Mouse (Mus musculus) hindbrain, embryonic 11.5 days (tissue): Measurements from ENCODE around the gene Pex10. TPM values are rescaled to one million over a fixed set of nuclear protein-coding genes. Genes with fewer than 3 reads are reported as not detected.

Source experiments
- ATAC-seq: fragments of 200-750 bp; cut with Nextera tagmentation; 2 replicates; pipeline ENCODE4 v1.8.0; 2017; ENCODE audit warnings: mild to moderate bottlenecking, moderate TSS enrichment, moderate library complexity; ENCODE audit not compliant: low FRiP score
- DNase-seq: peaks from one replicate; pipeline ENCODE4 v3.0.0-alpha.2; 2015; ENCODE audit warnings: low spot score
- H3K27ac ChIP-seq: fragments of 300-500 bp; sonication (generic); 2 replicates; pipeline ENCODE4 v1.5.1; 2014; ENCODE audit warnings: mild to moderate bottlenecking, low read depth, low read length
- H3K27me3 ChIP-seq: fragments of 300-500 bp; sonication (generic); 2 replicates; pipeline ENCODE4 v1.6.1; 2014; ENCODE audit warnings: mild to moderate bottlenecking, low read length, moderate library complexity, mixed read lengths; ENCODE audit not compliant: control insufficient read depth, insufficient read depth
- H3K36me3 ChIP-seq: fragments of 300-500 bp; sonication (generic); 2 replicates; pipeline ENCODE4 v1.6.1; 2014; ENCODE audit warnings: mild to moderate bottlenecking, low read length, moderate library complexity, mixed read lengths; ENCODE audit not compliant: control insufficient read depth, insufficient read depth
- H3K4me1 ChIP-seq: fragments of 300-500 bp; sonication (generic); replicated peaks from 2 replicates; pipeline ENCODE4 v1.6.1; 2014; ENCODE audit warnings: low read length, mixed read lengths; ENCODE audit not compliant: control insufficient read depth, insufficient read depth
- H3K4me2 ChIP-seq: fragments of 300-500 bp; sonication (generic); replicated peaks from 2 replicates; pipeline ENCODE4 v1.6.1; 2014; ENCODE audit warnings: mild to moderate bottlenecking, low read depth, low read length
- H3K4me3 ChIP-seq: fragments of 300-500 bp; sonication (generic); 2 replicates; pipeline ENCODE4 v1.5.1; 2014; ENCODE audit warnings: low read depth, low read length
- H3K9ac ChIP-seq: fragments of 300-500 bp; sonication (generic); 2 replicates; pipeline ENCODE4 v1.6.1; 2014; ENCODE audit warnings: low read depth, low read length
- H3K9me3 ChIP-seq: fragments of 300-500 bp; sonication (generic); 2 replicates; pipeline ENCODE4 v1.6.1; 2016; ENCODE audit warnings: low read length; ENCODE audit not compliant: control insufficient read depth
- WGBS: fragments of 180-500 bp; shearing (Covaris S2); extraction: QIAGEN DNeasy Blood & Tissue Kit; methylation state at CpG from one replicate; pipeline ENCODE4 v1.1.7; 2014; 5-methylcytosine and 5-hydroxymethylcytosine counted together
- polyA plus RNA-seq: library from polyadenylated mRNA; unstranded; fragments of >200 nt; fragmentation: Nextera tagmentation; extraction: Ambion mirVana; gene quantifications from 2 replicates; pipeline ENCODE4 v1.2.1, GENCODE M21; 2014

Pex10 gene
- polyA plus RNA-seq, 1 experiment from 2014 or later, result 5.6 TPM

GRCm38 (mm10) chr4:155046636-155047035 is 20.2 kb upstream of the Pex10 start:
- H3K27me3 ChIP-seq, result peaks cover 30% of the 10 kb centered on the region

GRCm38 (mm10) chr4:155050116-155050515 is 16.7 kb upstream of the Pex10 start:
- Histone ChIP-seq H3K27ac (no peak overlapping the region), H3K4me1 (no peaks in the 10 kb centered on the region), H3K36me3 (no peaks in the 10 kb centered on the region), H3K4me3 (no peak overlapping the region), H3K9me3 (no peaks in the 10 kb centered on the region), H3K4me2 (no peak overlapping the region), H3K9ac (no peak overlapping the region), H3K27me3 (no peaks in the 10 kb centered on the region)
- DNase-seq (no peak), ATAC-seq (no peak)
- WGBS, result 86% methylated on average over 7 of the region's 7 CpGs

More at GRCm38 (mm10) chr4:155046636-155047035, 20.2 kb upstream of the Pex10 start:
- no peak overlapping the region for H3K9ac ChIP-seq
- DNase-seq (no peak), ATAC-seq (no peak)
- no peak overlapping the region for H3K4me2 ChIP-seq
- no peaks in the 10 kb centered on the region for H3K9me3 ChIP-seq
- 88% methylated on average over 14 of the region's 14 CpGs for WGBS
- H3K4me3 ChIP-seq, result no peak overlapping the region
- peaks cover 9% of the 10 kb centered on the region for H3K4me1 ChIP-seq
- H3K36me3 ChIP-seq, result no peaks in the 10 kb centered on the region
- no peak overlapping the region for H3K27ac ChIP-seq

GRCm38 (mm10) chr4:155056724-155057123 is 10.1 kb upstream of the Pex10 start, which contains the start of gene Plch2:
Gene Plch2 (minus strand): TSS chr4:155056784.
- H3K9ac ChIP-seq, result 0 out of 2 replicates have a peak within 1 kb of the TSS, but pooled peaks have one; percentile 15
- 69% methylated on average over 10 of the region's 10 CpGs for WGBS
- DNase-seq, result no peak

GRCm38 (mm10) chr4:155058325-155058724 is 8.5 kb upstream of the Pex10 start:
- WGBS, result 44% methylated on average over 10 of the region's 10 CpGs
- Histone ChIP-seq H3K4me2 (no peak overlapping the region), H3K4me1 (0 out of 2 replicates have a peak, but pooled peaks cover 3% of the 10 kb centered on the region), H3K36me3 (no peaks in the 10 kb centered on the region), H3K9me3 (no peaks in the 10 kb centered on the region), H3K4me3 (no peak overlapping the region), H3K27me3 (no peaks in the 10 kb centered on the region), H3K9ac (no peak overlapping the region), H3K27ac (no peak overlapping the region)
- no peak for DNase-seq
- ATAC-seq, result no peak

More at GRCm38 (mm10) chr4:155056724-155057123, 10.1 kb upstream of the Pex10 start, which contains the start of gene Plch2:
- no peak for ATAC-seq
- no peak within 1 kb of the TSS for H3K27ac ChIP-seq
- 0 out of 2 replicates have a peak, but pooled peaks cover 3% of the 10 kb centered on the region for H3K4me1 ChIP-seq
- no peak within 1 kb of the TSS for H3K4me2 ChIP-seq
- H3K4me3 ChIP-seq, result no peak within 1 kb of the TSS
- H3K9me3 ChIP-seq, result no peaks in the 10 kb centered on the region
- no peaks in the 10 kb centered on the region for H3K36me3 ChIP-seq
- no peaks in the 10 kb centered on the region for H3K27me3 ChIP-seq

DNA sequence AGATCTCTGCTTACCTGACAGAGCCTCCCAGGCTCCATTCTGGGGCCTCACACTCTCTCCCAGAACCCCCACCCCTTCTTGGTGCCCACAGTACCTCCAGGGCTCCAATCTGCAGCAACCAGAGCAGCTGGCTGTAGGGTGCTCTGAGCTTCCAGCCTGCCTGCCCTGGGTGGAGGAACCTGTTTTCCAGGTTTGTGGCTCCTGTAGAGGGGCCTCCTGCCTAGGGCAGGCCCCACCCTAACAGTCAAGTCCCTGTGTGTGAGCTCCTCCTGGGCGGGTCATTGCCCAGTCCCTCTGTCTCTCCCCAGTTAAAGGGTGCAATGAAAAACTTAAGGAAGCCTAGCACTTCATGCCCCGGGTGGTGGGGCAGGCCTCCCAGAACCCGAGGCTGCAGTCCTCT is 2.9 kb upstream of the Pex10 start:
- no peak overlapping the region for H3K27ac ChIP-seq
- ATAC-seq (no peak), DNase-seq (no peak)
- no peaks in the 10 kb centered on the region for H3K9me3 ChIP-seq
- H3K4me1 ChIP-seq, result no peaks in the 10 kb centered on the region; the same call in 1 of the 2 replicates
- WGBS, result 36% methylated on average over 3 of the region's 3 CpGs
- H3K4me2 ChIP-seq, result no peak overlapping the region
- peak overlapping the region; percentile 32; the same call in 1 of the 2 replicates for H3K9ac ChIP-seq
- no peaks in the 10 kb centered on the region for H3K27me3 ChIP-seq
- no peak overlapping the region for H3K4me3 ChIP-seq
- H3K36me3 ChIP-seq, result no peaks in the 10 kb centered on the region; the same call in 1 of the 2 replicates

- Histone ChIP-seq H3K4me1 (no peaks in the 10 kb centered on the region; the same call in 1 of the 2 replicates), H3K4me2 (no peak overlapping the region), H3K27me3 (no peaks in the 10 kb centered on the region), H3K36me3 (no peaks in the 10 kb centered on the region; the same call in 1 of the 2 replicates), H3K27ac (no peak overlapping the region), H3K9ac (no peak overlapping the region), H3K4me3 (no peak overlapping the region), H3K9me3 (no peaks in the 10 kb centered on the region)
- DNase-seq (no peak), ATAC-seq (no peak)
- WGBS, result 70% methylated on average over 2 of the region's 2 CpGs
Observed at GRCm38 (mm10) chr4:155064474-155064873, 2.3 kb upstream of the Pex10 start.

GRCm38 (mm10) chr4:155065970-155066833 is 614 bp upstream of the Pex10 start:
- Histone ChIP-seq H3K9me3 (no peaks in the 10 kb centered on the region), H3K4me2 (peak overlapping the region; percentile 61), H3K4me3 (peak overlapping the region; percentile 59), H3K9ac (no peak overlapping the region), H3K27ac (peak overlapping the region; percentile 25; the same call in 1 of the 2 replicates), H3K4me1 (no peaks in the 10 kb centered on the region; the same call in 1 of the 2 replicates), H3K27me3 (no peaks in the 10 kb centered on the region), H3K36me3 (peaks cover 10% of the 10 kb centered on the region)
- peak; percentile 97 for DNase-seq
- peak; percentile 73 for ATAC-seq
- 3% methylated on average over 15 of the region's 15 CpGs for WGBS

DNA sequence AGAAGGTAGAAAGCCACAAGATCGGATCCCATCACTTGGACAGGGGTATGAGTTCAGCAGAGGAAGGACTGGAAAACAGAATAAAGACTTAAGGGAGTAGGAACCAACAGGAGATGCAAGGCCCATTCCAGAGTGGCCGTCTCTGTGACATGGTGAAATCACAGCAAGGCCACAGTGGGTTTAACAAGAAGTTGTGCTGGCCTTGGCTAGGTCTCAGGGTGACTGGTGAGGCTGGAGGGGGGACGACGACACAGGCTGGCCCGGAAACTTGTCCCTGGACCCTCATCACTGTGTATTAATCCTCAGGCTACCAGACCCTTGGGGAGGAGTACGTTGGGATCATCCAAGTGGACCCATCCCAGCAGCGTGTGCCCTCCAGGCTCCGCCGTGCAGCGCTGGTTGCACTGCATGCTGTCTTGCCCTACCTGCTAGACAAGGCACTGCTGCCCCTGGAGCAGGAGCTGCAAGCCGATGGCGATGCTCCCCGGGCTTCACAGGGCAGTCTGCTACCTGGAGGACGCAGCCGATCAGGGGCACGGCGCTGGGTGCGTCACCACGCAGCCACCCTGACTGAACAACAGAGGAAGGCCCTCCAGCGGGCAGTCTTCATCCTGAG is 1.6 kb downstream of the Pex10 start:
- H3K4me2 ChIP-seq, result 0 out of 2 replicates have a peak overlapping the region, but pooled peaks have one; percentile 21
- 91% methylated on average over 20 of the region's 20 CpGs for WGBS
- H3K27me3 ChIP-seq, result no peaks in the 10 kb centered on the region
- ATAC-seq (no peak), DNase-seq (no peak)
- H3K4me1 ChIP-seq, result no peaks in the 10 kb centered on the region; the same call in 1 of the 2 replicates
- no peaks in the 10 kb centered on the region for H3K9me3 ChIP-seq
- H3K4me3 ChIP-seq, result no peak overlapping the region
- no peak overlapping the region for H3K27ac ChIP-seq
- H3K9ac ChIP-seq, result no peak overlapping the region
- peaks cover 11% of the 10 kb centered on the region for H3K36me3 ChIP-seq
